Mouse (Mus musculus) testis, adult 2 months (tissue): Measurements from ENCODE around the gene Bclaf1.

Experiments used
- CTCF ChIP-seq: fragments of 200-500 bp; IDR thresholded peaks from 2 replicates; pipeline ENCODE4 v1.5.1; 2012; ENCODE audit warnings: low read depth, mild to moderate bottlenecking, inconsistent platforms, low read length, moderate library complexity; ENCODE audit not compliant: control insufficient read depth, insufficient read depth, insufficient replicate concordance
- POLR2A ChIP-seq: fragments of 200-500 bp; IDR thresholded peaks from 2 replicates; pipeline ENCODE4 v1.6.1; 2012; ENCODE audit warnings: low read depth, mild to moderate bottlenecking, inconsistent platforms, low read length, moderate library complexity; ENCODE audit not compliant: control insufficient read depth

- no peak for TF ChIP-seq POLR2A
- peak; percentile 77; the same call in 1 of the 2 replicates for TF ChIP-seq CTCF
Measured at GRCm38 (mm10) chr10:20290467-20290883, 21.8 kb upstream of the Bclaf1 start.
